Mouse (Mus musculus): Measurements from ENCODE around the gene Acadm. TPM values are rescaled to one million over a fixed set of nuclear protein-coding genes. Genes with fewer than 3 reads are reported as not detected.

Gene Acadm
- polyA plus RNA-seq, 1 experiment = 15.4 TPM

GRCm38 (mm10) chr3:153926333-153926732, 18.1 kb downstream of the Acadm start:
- 91% methylated on average over 7 of the region's 7 CpGs for WGBS
- Histone ChIP-seq H3K27ac (ENCODE audit: insufficient read depth, low read length) (no peak overlapping the region), H3K4me1 (ENCODE audit: control insufficient read depth, insufficient read depth, insufficient read length) (no peaks in the 10 kb centered on the region), H3K4me3 (ENCODE audit: extremely low read depth, insufficient read depth, insufficient read length) (no peak overlapping the region), H3K27me3 (ENCODE audit: control insufficient read depth, insufficient read depth, low read length) (no peaks in the 10 kb centered on the region), H3K36me3 (ENCODE audit: control insufficient read depth, insufficient read depth, low read length) (peaks cover 25% of the 10 kb centered on the region)
- TF ChIP-seq CTCF (IDR thresholded peaks at IDR 0.05; ENCODE audit: extremely low read depth, insufficient read depth, insufficient read length, insufficient replicate concordance) (no peak), POLR2A (IDR thresholded peaks at IDR 0.05; ENCODE audit: low read depth, low read length) (no peak)
- DNase-seq (ENCODE audit: low read depth in 1 of 2, low spot score in 2 of 2) = no peak

GRCm38 (mm10) chr3:153921147-153921910, 23.1 kb downstream of the Acadm start:
- 0 out of 2 replicates have a peak, but pooled peaks cover 3% of the 10 kb centered on the region for H3K4me1 ChIP-seq (ENCODE audit: control insufficient read depth, insufficient read depth, insufficient read length)
- no peak overlapping the region for H3K27ac ChIP-seq (ENCODE audit: insufficient read depth, low read length)
- no peak for TF ChIP-seq CTCF (IDR thresholded peaks at IDR 0.05; ENCODE audit: extremely low read depth, insufficient read depth, insufficient read length, insufficient replicate concordance)
- no peak for TF ChIP-seq POLR2A (IDR thresholded peaks at IDR 0.05; ENCODE audit: low read depth, low read length)
- H3K4me3 ChIP-seq (ENCODE audit: extremely low read depth, insufficient read depth, insufficient read length) = no peak overlapping the region
- 91% methylated on average over 10 of the region's 10 CpGs for WGBS
- H3K27me3 ChIP-seq (ENCODE audit: control insufficient read depth, insufficient read depth, low read length) = no peaks in the 10 kb centered on the region
- H3K36me3 ChIP-seq (ENCODE audit: control insufficient read depth, insufficient read depth, low read length) = peaks cover 8% of the 10 kb centered on the region
- DNase-seq (ENCODE audit: low read depth in 1 of 2, low spot score in 2 of 2) = no peak

GRCm38 (mm10) chr3:153917200-153917599, 27.2 kb downstream of the Acadm start:
- TF ChIP-seq CTCF (IDR thresholded peaks at IDR 0.05; ENCODE audit: extremely low read depth, insufficient read depth, insufficient read length, insufficient replicate concordance) (no peak), POLR2A (IDR thresholded peaks at IDR 0.05; ENCODE audit: low read depth, low read length) (no peak)
- Histone ChIP-seq H3K4me1 (ENCODE audit: control insufficient read depth, insufficient read depth, insufficient read length) (peaks cover 5% of the 10 kb centered on the region), H3K4me3 (ENCODE audit: extremely low read depth, insufficient read depth, insufficient read length) (no peak overlapping the region), H3K36me3 (ENCODE audit: control insufficient read depth, insufficient read depth, low read length) (no peaks in the 10 kb centered on the region; the same call in 1 of the 2 replicates), H3K27ac (ENCODE audit: insufficient read depth, low read length) (no peak overlapping the region), H3K27me3 (ENCODE audit: control insufficient read depth, insufficient read depth, low read length) (no peaks in the 10 kb centered on the region)
- 16% methylated on average over 1 of the region's 1 CpGs for WGBS
- no peak for DNase-seq (ENCODE audit: low read depth in 1 of 2, low spot score in 2 of 2)

GRCm38 (mm10) chr3:153913510-153914243, 30.8 kb downstream of the Acadm start:
- peak overlapping the region; percentile 70; the same call in 1 of the 2 replicates for H3K4me3 ChIP-seq (ENCODE audit: extremely low read depth, insufficient read depth, insufficient read length)
- peaks cover 2% of the 10 kb centered on the region for H3K4me1 ChIP-seq (ENCODE audit: control insufficient read depth, insufficient read depth, insufficient read length)
- H3K27me3 ChIP-seq (ENCODE audit: control insufficient read depth, insufficient read depth, low read length) = no peaks in the 10 kb centered on the region
- 49% methylated on average over 6 of the region's 6 CpGs for WGBS
- TF ChIP-seq POLR2A (IDR thresholded peaks at IDR 0.05; ENCODE audit: low read depth, low read length) (no peak), CTCF (IDR thresholded peaks at IDR 0.05; ENCODE audit: extremely low read depth, insufficient read depth, insufficient read length, insufficient replicate concordance) (no peak)
- no peak for DNase-seq (ENCODE audit: low read depth in 1 of 2, low spot score in 2 of 2)
- H3K27ac ChIP-seq (ENCODE audit: insufficient read depth, low read length) = no peak overlapping the region
- peaks cover 21% of the 10 kb centered on the region for H3K36me3 ChIP-seq (ENCODE audit: control insufficient read depth, insufficient read depth, low read length)

GRCm38 (mm10) chr3:153912546-153913509, 31.6 kb downstream of the Acadm start, which contains the start of gene Rabggtb:
Gene Rabggtb, minus strand, starts transcription at chr3:153913009.
- H3K36me3 ChIP-seq (ENCODE audit: control insufficient read depth, insufficient read depth, low read length) = peaks cover 24% of the 10 kb centered on the region
- WGBS = 1% methylated on average over 64 of the region's 65 CpGs
- no peak for TF ChIP-seq CTCF (IDR thresholded peaks at IDR 0.05; ENCODE audit: extremely low read depth, insufficient read depth, insufficient read length, insufficient replicate concordance)
- TF ChIP-seq POLR2A (IDR thresholded peaks at IDR 0.05; ENCODE audit: low read depth, low read length) = peak; percentile 93
- H3K27me3 ChIP-seq (ENCODE audit: control insufficient read depth, insufficient read depth, low read length) = no peaks in the 10 kb centered on the region
- peak; percentile 86 to 91 for DNase-seq (ENCODE audit: low read depth in 1 of 2, low spot score in 2 of 2)
- H3K4me1 ChIP-seq (ENCODE audit: control insufficient read depth, insufficient read depth, insufficient read length) = peaks cover 2% of the 10 kb centered on the region
- peak within 1 kb of the TSS; percentile 86 for H3K27ac ChIP-seq (ENCODE audit: insufficient read depth, low read length)
- peak within 1 kb of the TSS; percentile 95 for H3K4me3 ChIP-seq (ENCODE audit: extremely low read depth, insufficient read depth, insufficient read length)

- no peak overlapping the region for H3K27ac ChIP-seq (ENCODE audit: insufficient read depth, low read length)
- peak overlapping the region; percentile 95 for H3K4me3 ChIP-seq (ENCODE audit: extremely low read depth, insufficient read depth, insufficient read length)
- no peak for DNase-seq (ENCODE audit: low read depth in 1 of 2, low spot score in 2 of 2)
- peaks cover 2% of the 10 kb centered on the region for H3K4me1 ChIP-seq (ENCODE audit: control insufficient read depth, insufficient read depth, insufficient read length)
- TF ChIP-seq POLR2A (IDR thresholded peaks at IDR 0.05; ENCODE audit: low read depth, low read length) = no peak
- TF ChIP-seq CTCF (IDR thresholded peaks at IDR 0.05; ENCODE audit: extremely low read depth, insufficient read depth, insufficient read length, insufficient replicate concordance) = no peak
- H3K36me3 ChIP-seq (ENCODE audit: control insufficient read depth, insufficient read depth, low read length) = peaks cover 28% of the 10 kb centered on the region
- 4% methylated on average over 12 of the region's 12 CpGs for WGBS
- H3K27me3 ChIP-seq (ENCODE audit: control insufficient read depth, insufficient read depth, low read length) = no peaks in the 10 kb centered on the region
Observed at GRCm38 (mm10) chr3:153911882-153912440, 32.5 kb downstream of the Acadm start.
